Mouse (Mus musculus) forebrain, embryonic 16.5 days (tissue): ENCODE measurements around the gene Srms. TPM values are rescaled to one million over a fixed set of nuclear protein-coding genes. Genes with fewer than 3 reads are reported as not detected.

Source experiments
- ATAC-seq: fragments of 200-750 bp; cut with Nextera tagmentation; 2 replicates; pipeline ENCODE4 v1.8.0; 2017; ENCODE audit warnings: mild to moderate bottlenecking, moderate library complexity
- H3K27ac ChIP-seq: fragments of 300-500 bp; sonication (generic); 2 replicates; pipeline ENCODE4 v1.5.1; 2014; ENCODE audit warnings: low read length, control low read depth
- H3K27me3 ChIP-seq: fragments of 300-500 bp; sonication (generic); replicated peaks from 2 replicates; pipeline ENCODE4 v1.6.1; 2014; ENCODE audit warnings: low read length; ENCODE audit not compliant: control insufficient read depth, insufficient read depth
- H3K36me3 ChIP-seq: fragments of 300-500 bp; sonication (generic); 2 replicates; pipeline ENCODE4 v1.6.1; 2014; ENCODE audit not compliant: control insufficient read depth, insufficient read depth
- H3K4me1 ChIP-seq: fragments of 300-500 bp; sonication (generic); replicated peaks from 2 replicates; pipeline ENCODE4 v1.6.1; 2014; ENCODE audit warnings: low read length; ENCODE audit not compliant: control insufficient read depth, insufficient read depth
- H3K4me2 ChIP-seq: fragments of 300-500 bp; sonication (generic); 2 replicates; pipeline ENCODE4 v1.6.1; 2014; ENCODE audit warnings: mild to moderate bottlenecking, low read length, control low read depth
- H3K4me3 ChIP-seq: fragments of 300-500 bp; sonication (generic); replicated peaks from 2 replicates; pipeline ENCODE4 v1.5.1; 2014; ENCODE audit warnings: mild to moderate bottlenecking, low read length, control low read depth
- H3K9ac ChIP-seq: fragments of 300-500 bp; sonication (generic); replicated peaks from 2 replicates; pipeline ENCODE4 v1.6.1; 2014; ENCODE audit warnings: low read depth, low read length, control low read depth
- H3K9me3 ChIP-seq: fragments of 300-500 bp; sonication (generic); 2 replicates; pipeline ENCODE4 v1.6.1; 2016; ENCODE audit warnings: low read length; ENCODE audit not compliant: control insufficient read depth
- WGBS: fragments of 180-500 bp; shearing (Covaris S2); extraction: QIAGEN DNeasy Blood & Tissue Kit; methylation state at CpG from one replicate; pipeline ENCODE4 v1.1.7; 2014; 5-methylcytosine and 5-hydroxymethylcytosine counted together
- polyA plus RNA-seq: library from polyadenylated mRNA; unstranded; fragments of >200 nt; fragmentation: Nextera tagmentation; extraction: Ambion mirVana; gene quantifications from 2 replicates; pipeline ENCODE4 v1.2.1, GENCODE M21; 2015

Srms gene
- polyA plus RNA-seq, 1 experiment from 2014 or later: 0.08 TPM

DNA sequence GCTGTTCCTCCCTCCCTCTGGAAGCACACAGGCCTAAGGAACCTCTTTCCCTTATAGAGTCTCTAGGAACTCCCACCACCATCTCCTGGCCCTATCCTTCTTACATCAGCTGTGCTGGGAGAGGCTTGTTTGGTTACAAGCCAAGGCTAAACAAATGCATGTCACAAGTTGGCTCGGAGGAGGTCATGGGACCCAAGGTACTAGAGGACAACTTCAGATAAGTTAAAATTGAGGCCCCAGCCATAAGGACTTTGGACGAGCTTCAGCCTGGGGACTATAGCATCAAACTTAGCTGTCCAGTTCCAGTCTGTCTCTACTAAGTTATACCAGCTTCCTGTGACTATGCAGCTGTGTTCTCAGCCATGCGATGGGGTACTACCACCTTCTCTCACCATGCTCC lies 14.1 kb upstream of the Srms start:
- H3K4me1 ChIP-seq: no peaks in the 10 kb centered on the region
- ATAC-seq: no peak
- no peak overlapping the region for H3K4me2 ChIP-seq
- no peaks in the 10 kb centered on the region for H3K27me3 ChIP-seq
- H3K27ac ChIP-seq: no peak overlapping the region
- H3K4me3 ChIP-seq: no peak overlapping the region
- no peaks in the 10 kb centered on the region for H3K36me3 ChIP-seq
- 89% methylated on average over 3 of the region's 3 CpGs for WGBS
- no peaks in the 10 kb centered on the region for H3K9me3 ChIP-seq
- H3K9ac ChIP-seq: no peak overlapping the region

DNA sequence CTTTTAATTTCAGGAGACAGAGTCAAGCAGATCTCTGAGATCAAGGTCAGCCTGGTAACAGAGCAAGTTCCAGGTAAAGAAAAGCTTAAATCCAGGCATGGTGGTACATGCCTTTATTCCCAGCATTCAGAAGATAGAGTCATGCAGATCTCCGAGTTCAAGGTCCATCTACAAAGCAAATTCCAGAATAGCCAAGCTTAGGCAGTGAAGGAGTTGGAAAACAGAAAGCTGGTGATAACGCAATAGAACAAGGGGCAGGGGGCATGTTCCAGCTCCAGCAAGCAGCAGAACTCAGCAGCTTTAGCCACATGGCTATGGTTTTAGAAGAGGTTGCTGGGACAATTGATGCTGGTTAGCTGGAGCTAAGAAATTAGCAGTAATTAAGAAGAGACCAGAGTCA lies 12.0 kb upstream of the Srms start:
- no peaks in the 10 kb centered on the region for H3K9me3 ChIP-seq
- ATAC-seq: no peak
- H3K27me3 ChIP-seq: no peaks in the 10 kb centered on the region
- no peaks in the 10 kb centered on the region for H3K36me3 ChIP-seq
- no peak overlapping the region for H3K27ac ChIP-seq
- H3K4me2 ChIP-seq: no peak overlapping the region
- peaks cover 2% of the 10 kb centered on the region for H3K4me1 ChIP-seq
- WGBS: 90% methylated on average over 2 of the region's 2 CpGs
- no peak overlapping the region for H3K9ac ChIP-seq
- H3K4me3 ChIP-seq: no peak overlapping the region

DNA sequence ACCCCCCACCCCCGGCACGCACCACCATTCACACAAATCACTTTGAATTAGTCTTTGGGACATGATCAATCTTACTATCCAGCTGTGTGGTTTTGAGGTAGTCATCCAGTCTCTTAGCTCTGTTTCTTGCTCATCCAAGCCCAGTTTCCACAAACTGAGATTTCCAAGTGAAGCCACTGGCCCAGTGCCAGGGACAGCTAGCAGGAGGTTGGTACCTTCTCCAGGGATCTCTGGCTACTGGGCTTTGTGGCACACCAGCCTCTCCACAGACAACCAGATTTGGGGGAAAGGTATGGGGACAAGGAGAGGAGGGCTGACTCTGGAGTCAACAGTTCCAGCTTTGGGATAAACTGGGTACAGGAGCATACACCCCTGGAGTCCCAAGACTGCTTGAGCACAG lies 7.4 kb upstream of the Srms start:
- Histone ChIP-seq H3K4me2 (peak overlapping the region; percentile 53), H3K27ac (no peak overlapping the region), H3K4me3 (no peak overlapping the region), H3K4me1 (peaks cover 9% of the 10 kb centered on the region), H3K9me3 (no peaks in the 10 kb centered on the region), H3K36me3 (no peaks in the 10 kb centered on the region), H3K9ac (no peak overlapping the region), H3K27me3 (no peaks in the 10 kb centered on the region)
- ATAC-seq: no peak
- WGBS: 38% methylated on average over 2 of the region's 2 CpGs

DNA sequence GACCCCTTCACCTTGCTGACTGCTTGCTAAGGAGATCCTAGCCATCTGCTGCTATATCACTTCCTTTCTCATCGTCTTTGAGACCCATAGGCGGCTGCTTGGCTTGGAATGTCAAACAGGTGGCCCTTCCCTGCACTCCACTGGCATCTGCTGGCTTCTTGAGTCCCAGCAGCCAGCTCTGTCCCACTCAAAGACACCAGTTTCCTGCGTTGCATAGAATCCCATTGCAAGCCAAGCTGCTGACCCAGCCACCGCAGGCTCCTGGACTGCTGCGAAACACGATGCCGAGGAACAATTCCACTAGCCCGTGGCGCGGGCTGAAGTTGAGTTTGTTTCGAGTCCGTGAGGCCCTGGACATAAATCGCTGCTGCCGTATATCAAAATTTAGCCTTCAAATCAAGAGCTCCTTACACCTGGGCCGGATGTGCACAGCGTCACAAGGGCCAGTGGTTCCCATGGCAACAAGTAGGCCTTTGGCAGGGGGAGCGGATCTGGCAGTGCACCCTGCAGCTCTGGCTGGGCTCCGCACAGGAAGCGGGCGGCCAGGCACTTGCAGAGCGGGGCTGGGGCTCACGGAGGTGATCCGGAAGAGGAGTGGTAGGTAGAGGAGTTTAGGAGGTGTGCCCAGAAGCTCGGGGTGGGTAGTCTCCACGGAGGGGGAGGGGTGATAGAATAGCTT lies 6.7 kb upstream of the Srms start, which contains the start of gene Fndc11:
Gene Fndc11 (plus strand): TSS at position 476 of the 679 bp plus-strand sequence.
- no peaks in the 10 kb centered on the region for H3K36me3 ChIP-seq
- peak within 1 kb of the TSS; percentile 26 for H3K4me3 ChIP-seq
- WGBS: 4% methylated on average over 25 of the region's 25 CpGs
- H3K4me1 ChIP-seq: peaks cover 9% of the 10 kb centered on the region
- peak within 1 kb of the TSS; percentile 22; the same call in 1 of the 2 replicates for H3K9ac ChIP-seq
- H3K27ac ChIP-seq: no peak within 1 kb of the TSS
- H3K27me3 ChIP-seq: no peaks in the 10 kb centered on the region
- H3K4me2 ChIP-seq: peak within 1 kb of the TSS; percentile 53
- no peaks in the 10 kb centered on the region for H3K9me3 ChIP-seq
- ATAC-seq: peak; percentile 69; the same call in 1 of the 2 replicates

DNA sequence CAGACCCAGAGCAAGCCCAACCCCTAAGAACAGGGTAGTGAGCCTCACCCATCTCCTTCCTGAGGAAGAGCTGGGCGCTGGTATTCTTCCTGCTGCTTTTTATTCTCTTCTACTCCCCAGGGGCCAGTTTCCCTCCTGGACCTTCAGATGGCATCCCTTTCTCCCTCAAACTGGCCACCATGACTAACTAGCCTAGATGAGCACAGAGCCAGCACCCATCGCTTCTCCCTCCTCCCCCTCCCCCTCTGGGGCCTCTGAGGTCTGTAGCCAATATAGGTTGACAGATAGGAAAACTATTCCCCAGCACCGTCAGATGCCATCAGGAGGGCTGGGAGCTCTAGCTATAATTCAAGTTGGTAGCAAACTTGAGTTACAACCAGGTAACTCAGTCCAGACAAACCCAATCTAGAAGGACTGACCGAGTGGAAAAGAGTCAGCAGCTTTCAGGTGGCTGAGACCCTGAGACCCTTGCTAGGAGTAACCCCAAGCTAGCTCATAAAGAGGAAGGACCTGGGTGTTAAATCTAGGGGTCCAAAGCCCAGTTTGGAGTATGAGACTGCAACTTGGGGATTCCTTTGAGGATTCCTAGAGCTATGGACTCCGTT lies 6.0 kb upstream of the Srms start:
- Histone ChIP-seq H3K27ac (no peak overlapping the region), H3K9ac (no peak overlapping the region), H3K27me3 (peaks cover 1% of the 10 kb centered on the region), H3K9me3 (no peaks in the 10 kb centered on the region), H3K4me3 (no peak overlapping the region), H3K4me1 (peaks cover 9% of the 10 kb centered on the region), H3K4me2 (no peak overlapping the region), H3K36me3 (no peaks in the 10 kb centered on the region)
- WGBS: 64% methylated on average over 5 of the region's 5 CpGs
- ATAC-seq: no peak

DNA sequence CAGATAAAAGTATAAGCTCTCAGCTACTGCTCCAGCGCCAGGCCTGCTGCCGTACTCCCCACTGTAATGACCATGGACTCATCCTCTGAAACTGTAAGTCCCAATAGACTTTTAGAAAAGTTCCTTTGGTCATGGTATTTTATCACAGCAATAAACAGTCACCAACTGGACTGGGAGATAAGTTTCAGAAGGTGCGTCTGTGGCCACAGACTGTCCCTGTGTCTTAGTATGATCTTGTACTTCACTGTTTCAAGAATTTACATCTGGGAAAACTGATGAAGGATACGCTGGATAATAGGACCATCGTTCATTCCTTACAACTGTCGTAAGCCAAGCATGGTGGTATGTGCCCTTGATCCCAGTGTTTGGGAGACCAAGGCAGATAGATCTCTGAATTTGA lies 3.1 kb upstream of the Srms start:
- Histone ChIP-seq H3K4me2 (no peak overlapping the region), H3K36me3 (no peaks in the 10 kb centered on the region), H3K4me1 (peaks cover 18% of the 10 kb centered on the region), H3K27me3 (peaks cover 30% of the 10 kb centered on the region), H3K4me3 (no peak overlapping the region), H3K9me3 (no peaks in the 10 kb centered on the region), H3K27ac (no peak overlapping the region), H3K9ac (no peak overlapping the region)
- no peak for ATAC-seq
- 93% methylated on average over 6 of the region's 6 CpGs for WGBS

DNA sequence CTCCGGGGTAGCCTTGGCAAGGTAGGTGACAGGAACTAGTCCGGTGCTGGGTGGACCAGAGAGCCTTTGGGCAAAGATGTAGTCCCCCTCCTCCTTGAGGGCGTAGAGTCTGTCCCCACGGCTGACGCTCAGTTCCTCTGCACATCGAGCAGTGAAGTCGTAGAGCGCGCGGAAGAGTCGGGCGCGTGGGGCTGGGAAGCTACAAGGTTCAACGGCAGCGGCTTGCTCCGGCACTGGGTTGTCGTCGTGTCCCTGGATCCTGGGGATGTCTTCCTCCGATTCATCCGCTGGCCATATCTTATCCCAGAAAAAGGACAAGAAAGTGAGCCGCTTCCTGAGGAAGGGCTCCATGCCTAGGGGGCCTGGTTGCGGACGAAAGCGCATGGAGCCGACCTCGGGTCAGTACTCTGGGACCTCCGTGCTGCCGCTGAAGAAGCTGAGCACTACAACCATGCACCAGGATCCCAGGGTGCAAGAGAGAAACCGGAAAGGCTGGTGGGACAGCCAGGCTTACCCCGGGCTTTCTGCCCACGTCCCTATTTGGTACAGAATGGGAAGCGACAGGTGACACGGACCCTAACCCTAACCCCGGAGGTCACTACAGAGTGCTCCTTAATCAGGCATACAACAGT lies 480 bp downstream of the Srms start:
- peak overlapping the region; percentile 29 for H3K4me3 ChIP-seq
- H3K36me3 ChIP-seq: no peaks in the 10 kb centered on the region
- no peak overlapping the region for H3K27ac ChIP-seq
- 2% methylated on average over 34 of the region's 34 CpGs for whole genome bisulfite sequencing
- H3K27me3 ChIP-seq: peaks cover 30% of the 10 kb centered on the region
- H3K9me3 ChIP-seq: no peaks in the 10 kb centered on the region
- H3K9ac ChIP-seq: no peak overlapping the region
- peak overlapping the region; percentile 46 for H3K4me2 ChIP-seq
- no peak for ATAC-seq
- peaks cover 9% of the 10 kb centered on the region for H3K4me1 ChIP-seq

DNA sequence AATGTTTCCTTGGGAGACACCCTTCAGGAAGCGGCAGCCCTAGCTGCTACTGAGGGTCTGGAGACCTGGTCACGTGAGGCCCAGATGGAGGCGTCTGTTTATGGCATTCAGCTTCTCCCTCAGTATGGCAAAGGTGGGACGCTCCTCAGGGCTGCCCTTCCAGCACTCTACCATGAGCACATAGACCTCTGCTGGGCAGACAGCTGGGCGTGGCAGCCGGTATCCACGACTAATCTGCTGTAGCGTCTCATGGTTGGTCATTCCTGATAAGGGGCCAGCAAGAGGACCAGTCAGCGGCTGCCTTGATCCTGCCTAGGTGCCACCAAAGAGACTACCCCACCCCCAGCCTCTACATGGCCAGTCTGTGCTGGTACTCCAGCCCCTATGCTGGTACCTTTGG lies 6.9 kb downstream of the Srms start:
- Histone ChIP-seq H3K27me3 (peaks cover 1% of the 10 kb centered on the region; the same call in 1 of the 2 replicates), H3K4me1 (no peaks in the 10 kb centered on the region), H3K9ac (no peak overlapping the region), H3K4me2 (no peak overlapping the region), H3K36me3 (no peaks in the 10 kb centered on the region), H3K27ac (no peak overlapping the region), H3K4me3 (no peak overlapping the region), H3K9me3 (no peaks in the 10 kb centered on the region)
- ATAC-seq: no peak
- 84% methylated on average over 9 of the region's 9 CpGs for WGBS

DNA sequence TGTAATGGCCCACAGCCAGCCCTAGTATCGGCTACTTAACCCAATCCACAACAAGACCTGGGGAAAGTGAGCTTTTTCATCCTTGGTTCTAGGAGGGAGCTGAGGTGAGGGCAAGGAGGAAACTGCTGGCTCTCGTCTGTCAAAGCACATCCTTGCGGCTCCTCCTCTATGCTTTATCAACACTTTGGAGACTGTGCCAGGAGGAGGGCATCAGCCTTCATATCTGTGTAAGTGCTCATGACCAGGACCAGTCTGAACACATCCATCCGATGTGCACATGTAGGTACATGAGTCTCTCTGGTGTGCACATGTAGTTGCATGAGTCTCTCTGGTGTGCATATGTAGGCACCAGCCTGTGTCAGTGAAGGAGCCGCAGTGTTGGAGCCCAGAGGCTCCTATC lies 7.3 kb downstream of the Srms start:
- no peak for ATAC-seq
- H3K27ac ChIP-seq: no peak overlapping the region

More for the DNA sequence above, 7.3 kb downstream of the Srms start:
- Histone ChIP-seq H3K27me3 (no peaks in the 10 kb centered on the region), H3K4me3 (no peak overlapping the region), H3K9me3 (no peaks in the 10 kb centered on the region), H3K4me2 (no peak overlapping the region), H3K36me3 (no peaks in the 10 kb centered on the region), H3K4me1 (no peaks in the 10 kb centered on the region), H3K9ac (no peak overlapping the region)
- WGBS: 91% methylated on average over 5 of the region's 5 CpGs
